Mouse (Mus musculus): ENCODE measurements around the gene Art3.

GRCm38 (mm10) chr5:92446736-92447135, 115.1 kb downstream of the Art3 start:
- TF ChIP-seq GATA1 (IDR thresholded peaks at IDR 0.05; ENCODE audit: borderline replicate concordance, low read length), result no peak
- no peak for TF ChIP-seq FLI1 (IDR thresholded peaks at IDR 0.05; ENCODE audit: low read length)
